Mouse (Mus musculus) liver, adult (tissue): ENCODE data around the gene Epha7.

Experiments
- GATA4 ChIP-seq: IDR thresholded peaks from 2 replicates; pipeline ENCODE4 v1.6.1; 2014; ENCODE audit warnings: mild to moderate bottlenecking, low read length; ENCODE audit not compliant: insufficient replicate concordance

Gene Epha7

GRCm38 (mm10) chr4:28812691-28813289, at the start of gene Epha7:
Epha7 (plus strand) TSS chr4:28813131.
- TF ChIP-seq GATA4, result no peak

DNA sequence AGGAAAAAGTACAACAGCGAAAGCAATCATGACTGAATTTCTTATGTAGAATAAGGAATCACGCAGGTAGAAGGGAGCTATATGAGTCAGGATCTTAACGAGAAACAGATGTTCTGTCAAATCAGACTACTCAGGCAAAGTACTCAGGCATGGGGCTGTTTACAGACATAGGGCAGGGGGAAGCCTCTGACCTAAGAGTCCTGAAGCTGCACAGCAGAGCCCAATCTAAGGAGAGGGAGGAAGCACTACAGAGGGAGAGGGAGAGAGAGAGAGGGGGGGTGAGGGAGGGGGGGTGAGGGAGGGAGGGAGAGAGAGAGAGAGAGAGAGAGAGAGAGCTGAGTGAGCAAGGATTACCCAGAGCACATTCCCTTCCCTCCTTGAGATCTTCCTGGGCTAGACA, 29.0 kb upstream of the Epha7 start:
- no peak for TF ChIP-seq GATA4

- no peak for TF ChIP-seq GATA4
Observed at GRCm38 (mm10) chr4:28808800-28809199, 4.1 kb upstream of the Epha7 start.

DNA sequence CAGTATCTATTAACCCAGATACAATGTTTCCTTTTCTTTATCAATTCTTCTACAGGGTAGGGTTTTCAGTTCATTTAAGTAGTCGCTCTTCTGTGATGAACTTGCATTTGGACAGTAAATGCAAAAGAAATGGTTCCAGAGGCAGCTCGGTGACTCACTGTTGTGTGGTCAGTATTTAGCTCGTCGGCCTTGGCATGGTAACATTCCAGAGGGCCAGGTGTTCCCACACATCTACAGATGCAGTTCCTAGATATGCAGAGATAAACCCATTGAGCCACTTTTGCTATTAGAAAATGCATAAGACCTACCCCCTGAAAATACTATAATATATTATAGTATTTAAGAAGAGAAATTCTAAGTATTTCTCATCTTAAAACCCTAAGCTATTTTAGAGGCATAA, 3.2 kb upstream of the Epha7 start:
- no peak for TF ChIP-seq GATA4

DNA sequence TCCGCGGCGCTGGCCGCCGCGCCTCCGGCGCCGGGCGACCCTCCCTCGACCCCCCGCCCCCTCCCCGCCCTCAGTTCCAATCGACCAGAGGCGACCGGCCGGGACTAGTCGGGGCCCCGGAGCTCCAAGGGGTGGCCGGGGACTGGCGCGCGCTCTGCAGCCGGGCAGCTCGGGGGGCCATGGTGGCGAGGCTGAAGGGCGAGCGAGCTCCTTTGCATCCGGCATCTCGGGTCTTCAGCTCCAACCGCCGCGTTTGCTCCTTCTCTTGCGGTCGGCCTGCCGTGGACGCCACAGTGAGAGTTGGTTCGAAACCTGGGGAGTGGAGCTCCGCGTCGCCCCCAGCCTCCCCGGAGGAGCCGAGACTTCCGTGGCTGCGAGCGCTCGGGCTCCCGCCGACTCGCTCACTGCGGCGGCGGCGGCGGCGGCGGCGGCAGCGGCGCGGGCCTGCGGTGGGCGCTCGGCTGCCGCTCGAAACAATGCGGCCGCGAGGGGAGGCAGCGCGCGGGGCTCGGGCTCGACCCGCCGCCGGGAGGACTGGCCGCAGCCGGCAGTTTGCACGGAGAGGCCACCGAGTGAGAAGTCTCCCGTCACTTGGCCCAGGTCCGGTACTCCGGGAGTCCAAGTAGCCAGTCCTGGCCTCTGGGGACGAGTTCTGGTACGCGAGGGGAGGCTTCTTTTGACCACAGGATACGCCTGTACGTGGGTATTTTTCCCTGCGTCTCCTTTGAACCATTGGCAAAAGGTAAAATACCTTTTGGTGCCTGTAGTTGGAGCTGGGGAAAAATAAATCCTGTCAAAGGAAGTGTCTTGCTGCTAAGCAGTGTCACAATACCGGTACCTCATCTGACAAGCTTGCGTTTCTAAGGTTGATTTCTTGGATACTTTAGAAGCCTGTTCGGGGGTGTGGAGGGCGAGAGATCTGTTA, 882 bp downstream of the Epha7 start:
- no peak for TF ChIP-seq GATA4

GRCm38 (mm10) chr4:28814476-28814815, 1.5 kb downstream of the Epha7 start:
- no peak for TF ChIP-seq GATA4

GRCm38 (mm10) chr4:28814816-28815620, 2.1 kb downstream of the Epha7 start:
- TF ChIP-seq GATA4, result no peak

DNA sequence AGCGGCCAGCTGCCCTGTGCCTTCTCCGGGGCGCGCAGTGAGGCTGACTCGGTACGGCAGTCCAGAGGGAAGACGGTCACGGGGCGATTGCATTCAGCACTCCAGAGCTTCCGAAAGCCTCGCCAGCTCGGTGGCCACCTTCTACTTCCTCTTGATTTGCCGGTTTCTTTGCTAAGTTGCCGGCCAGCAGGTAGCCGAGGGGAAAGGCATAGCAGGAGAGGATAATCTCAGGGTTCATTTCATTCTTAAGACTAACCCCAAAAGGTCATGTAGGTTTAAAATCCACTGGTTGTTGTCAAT, 2.6 kb downstream of the Epha7 start:
- no peak for TF ChIP-seq GATA4

- no peak for TF ChIP-seq GATA4
Observed at GRCm38 (mm10) chr4:28823616-28824015, 10.7 kb downstream of the Epha7 start.

GRCm38 (mm10) chr4:28824616-28825015, 11.7 kb downstream of the Epha7 start:
- no peak for TF ChIP-seq GATA4

DNA sequence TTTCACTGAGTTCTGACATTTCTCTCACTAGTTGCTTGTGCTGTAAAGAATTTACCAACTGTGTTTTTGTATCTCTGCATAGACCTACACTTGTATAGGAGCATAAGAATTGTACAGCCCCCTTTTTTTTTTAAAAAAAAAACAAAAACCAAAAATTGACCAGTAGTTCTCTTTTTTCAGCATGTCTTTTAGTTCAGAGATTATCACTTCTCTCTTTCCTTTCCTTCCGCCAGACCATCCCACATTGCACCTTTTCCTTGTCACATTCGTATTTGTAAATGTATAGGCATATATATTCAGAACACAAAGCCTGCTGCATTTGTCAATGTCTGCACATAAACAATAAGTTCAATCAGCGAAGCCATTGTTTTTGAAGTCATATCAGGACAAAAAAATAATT, 24.7 kb downstream of the Epha7 start:
- TF ChIP-seq GATA4, result no peak

- no peak for TF ChIP-seq GATA4
Observed at GRCm38 (mm10) chr4:28846311-28846710, 33.4 kb downstream of the Epha7 start.

- no peak for TF ChIP-seq GATA4
Observed at GRCm38 (mm10) chr4:28850388-28850787, 37.5 kb downstream of the Epha7 start.

DNA sequence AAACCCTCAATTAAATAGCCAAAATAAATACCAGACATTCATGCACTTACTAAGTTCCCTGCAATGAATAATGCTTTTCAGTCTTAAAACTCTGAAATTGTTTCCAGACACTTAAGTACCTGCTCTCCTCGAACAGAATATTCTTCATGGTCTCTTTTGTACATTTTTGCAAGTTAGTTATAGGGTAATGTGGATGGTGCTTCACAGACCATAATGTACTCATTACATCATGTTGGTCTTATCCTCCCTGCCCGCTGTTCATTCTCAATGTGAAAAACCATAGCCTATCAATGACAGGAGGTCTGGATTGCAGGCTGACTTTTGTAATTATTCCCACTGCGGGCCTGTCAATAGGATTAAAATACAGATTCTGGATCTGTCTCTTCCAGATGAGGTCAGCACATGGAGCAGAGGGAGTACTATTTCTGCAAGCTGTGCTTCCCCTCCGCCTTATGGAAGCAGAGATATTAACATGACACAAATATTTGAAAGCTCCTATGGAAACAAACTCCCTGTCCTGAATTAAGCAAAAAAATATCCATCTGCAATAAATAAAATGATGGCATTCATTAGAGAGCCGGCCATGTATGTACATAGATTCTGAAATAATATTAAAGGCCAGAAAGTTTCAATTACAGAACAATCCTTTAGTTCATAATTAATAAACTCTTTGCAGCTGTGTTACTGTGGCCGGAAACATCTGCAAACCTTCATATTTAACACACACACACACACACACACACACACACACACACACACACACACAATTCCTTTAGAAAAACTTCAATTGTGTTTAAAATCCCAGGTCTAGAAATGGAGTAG, 50.1 kb downstream of the Epha7 start:
- TF ChIP-seq GATA4, result no peak

- TF ChIP-seq GATA4, result no peak
Observed at GRCm38 (mm10) chr4:28866411-28866810, 53.5 kb downstream of the Epha7 start.
